Mouse (Mus musculus): ENCODE measurements around the gene Actn2. TPM values are rescaled to one million over a fixed set of nuclear protein-coding genes. Genes with fewer than 3 reads are reported as not detected.

The Actn2 gene
- not detected in 2 replicates for polyA plus RNA-seq (2012)

- no peak within 1 kb of the TSS for H3K4me3 ChIP-seq (replicated peaks)
- H3K4me1 ChIP-seq (ENCODE audit: control insufficient read depth), result peaks cover 6% of the 10 kb centered on the region
- peaks cover 30% of the 10 kb centered on the region for H3K27me3 ChIP-seq (ENCODE audit: control insufficient read depth)
- H3K9me3 ChIP-seq (ENCODE audit: control insufficient read depth, low read length), result peaks cover 2% of the 10 kb centered on the region; the same call in 1 of the 2 replicates
- H3K36me3 ChIP-seq (ENCODE audit: control insufficient read depth), result no peaks in the 10 kb centered on the region
- TF ChIP-seq TAL1 (IDR thresholded peaks at IDR 0.05; ENCODE audit: low read length), result no peak
- no peak for TF ChIP-seq GATA1 (IDR thresholded peaks at IDR 0.05; ENCODE audit: low read length)
Observed at GRCm38 (mm10) chr13:12340183-12340975, at the start of gene Actn2. Gene Actn2, minus strand, starts transcription at chr13:12340760.

GRCm38 (mm10) chr13:12386286-12386685, 45.7 kb upstream of the Actn2 start:
- H3K36me3 ChIP-seq (ENCODE audit: control insufficient read depth), result no peaks in the 10 kb centered on the region
- H3K4me3 ChIP-seq (replicated peaks), result no peak overlapping the region
- H3K27me3 ChIP-seq (ENCODE audit: control insufficient read depth), result no peaks in the 10 kb centered on the region
- H3K9me3 ChIP-seq (ENCODE audit: control insufficient read depth, low read length), result no peaks in the 10 kb centered on the region
- H3K4me1 ChIP-seq (ENCODE audit: control insufficient read depth), result no peaks in the 10 kb centered on the region
- TF ChIP-seq TAL1 (IDR thresholded peaks at IDR 0.05; ENCODE audit: low read length), result no peak
- no peak for TF ChIP-seq GATA1 (IDR thresholded peaks at IDR 0.05; ENCODE audit: low read length)

- Histone ChIP-seq H3K4me3 (replicated peaks) (no peak overlapping the region), H3K27me3 (ENCODE audit: control insufficient read depth) (no peaks in the 10 kb centered on the region), H3K9me3 (ENCODE audit: control insufficient read depth, low read length) (no peaks in the 10 kb centered on the region), H3K4me1 (ENCODE audit: control insufficient read depth) (no peaks in the 10 kb centered on the region), H3K36me3 (ENCODE audit: control insufficient read depth) (no peaks in the 10 kb centered on the region)
- no peak for TF ChIP-seq GATA1 (IDR thresholded peaks at IDR 0.05; ENCODE audit: low read length)
- TF ChIP-seq TAL1 (IDR thresholded peaks at IDR 0.05; ENCODE audit: low read length), result no peak
Observed at GRCm38 (mm10) chr13:12384796-12385195, 44.2 kb upstream of the Actn2 start.

- no peak for TF ChIP-seq GATA1 (IDR thresholded peaks at IDR 0.05; ENCODE audit: low read length)
- TF ChIP-seq TAL1 (IDR thresholded peaks at IDR 0.05; ENCODE audit: low read length), result no peak
- no peaks in the 10 kb centered on the region for H3K4me1 ChIP-seq (ENCODE audit: control insufficient read depth)
- H3K9me3 ChIP-seq (ENCODE audit: control insufficient read depth, low read length), result no peaks in the 10 kb centered on the region
- no peak overlapping the region for H3K4me3 ChIP-seq (replicated peaks)
- no peaks in the 10 kb centered on the region for H3K36me3 ChIP-seq (ENCODE audit: control insufficient read depth)
- no peaks in the 10 kb centered on the region for H3K27me3 ChIP-seq (ENCODE audit: control insufficient read depth)
Observed at GRCm38 (mm10) chr13:12376778-12377177, 36.2 kb upstream of the Actn2 start.

- Histone ChIP-seq H3K36me3 (ENCODE audit: control insufficient read depth) (no peaks in the 10 kb centered on the region), H3K4me1 (ENCODE audit: control insufficient read depth) (no peaks in the 10 kb centered on the region), H3K4me3 (replicated peaks) (no peak overlapping the region), H3K27me3 (ENCODE audit: control insufficient read depth) (no peaks in the 10 kb centered on the region), H3K9me3 (ENCODE audit: control insufficient read depth, low read length) (no peaks in the 10 kb centered on the region)
- no peak for TF ChIP-seq TAL1 (IDR thresholded peaks at IDR 0.05; ENCODE audit: low read length)
- TF ChIP-seq GATA1 (IDR thresholded peaks at IDR 0.05; ENCODE audit: low read length), result no peak
Observed at GRCm38 (mm10) chr13:12372755-12373154, 32.2 kb upstream of the Actn2 start.

GRCm38 (mm10) chr13:12369930-12370329, 29.4 kb upstream of the Actn2 start:
- Histone ChIP-seq H3K27me3 (ENCODE audit: control insufficient read depth) (no peaks in the 10 kb centered on the region), H3K36me3 (ENCODE audit: control insufficient read depth) (no peaks in the 10 kb centered on the region), H3K4me3 (replicated peaks) (no peak overlapping the region), H3K4me1 (ENCODE audit: control insufficient read depth) (no peaks in the 10 kb centered on the region), H3K9me3 (ENCODE audit: control insufficient read depth, low read length) (no peaks in the 10 kb centered on the region)
- no peak for TF ChIP-seq TAL1 (IDR thresholded peaks at IDR 0.05; ENCODE audit: low read length)
- TF ChIP-seq GATA1 (IDR thresholded peaks at IDR 0.05; ENCODE audit: low read length), result no peak

GRCm38 (mm10) chr13:12369041-12369621, 28.6 kb upstream of the Actn2 start:
- TF ChIP-seq GATA1 (IDR thresholded peaks at IDR 0.05; ENCODE audit: low read length), result no peak
- no peak for TF ChIP-seq TAL1 (IDR thresholded peaks at IDR 0.05; ENCODE audit: low read length)
- Histone ChIP-seq H3K36me3 (ENCODE audit: control insufficient read depth) (no peaks in the 10 kb centered on the region), H3K4me3 (replicated peaks) (no peak overlapping the region), H3K4me1 (ENCODE audit: control insufficient read depth) (no peaks in the 10 kb centered on the region), H3K9me3 (ENCODE audit: control insufficient read depth, low read length) (no peaks in the 10 kb centered on the region), H3K27me3 (ENCODE audit: control insufficient read depth) (no peaks in the 10 kb centered on the region)

- H3K4me3 ChIP-seq (replicated peaks), result no peak overlapping the region
- H3K4me1 ChIP-seq (ENCODE audit: control insufficient read depth), result no peaks in the 10 kb centered on the region
- H3K27me3 ChIP-seq (ENCODE audit: control insufficient read depth), result no peaks in the 10 kb centered on the region
- TF ChIP-seq TAL1 (IDR thresholded peaks at IDR 0.05; ENCODE audit: low read length) (no peak), GATA1 (IDR thresholded peaks at IDR 0.05; ENCODE audit: low read length) (no peak)
- no peaks in the 10 kb centered on the region for H3K9me3 ChIP-seq (ENCODE audit: control insufficient read depth, low read length)
- no peaks in the 10 kb centered on the region for H3K36me3 ChIP-seq (ENCODE audit: control insufficient read depth)
Observed at GRCm38 (mm10) chr13:12361486-12361885, 20.9 kb upstream of the Actn2 start.

GRCm38 (mm10) chr13:12357554-12357953, 17.0 kb upstream of the Actn2 start:
- Histone ChIP-seq H3K27me3 (ENCODE audit: control insufficient read depth) (no peaks in the 10 kb centered on the region), H3K4me1 (ENCODE audit: control insufficient read depth) (no peaks in the 10 kb centered on the region), H3K9me3 (ENCODE audit: control insufficient read depth, low read length) (no peaks in the 10 kb centered on the region), H3K4me3 (replicated peaks) (no peak overlapping the region), H3K36me3 (ENCODE audit: control insufficient read depth) (no peaks in the 10 kb centered on the region)
- TF ChIP-seq GATA1 (IDR thresholded peaks at IDR 0.05; ENCODE audit: low read length) (no peak), TAL1 (IDR thresholded peaks at IDR 0.05; ENCODE audit: low read length) (no peak)

Data from erythroblast, embryonic 14.5 days (primary cell).